Mouse (Mus musculus): Measurements from ENCODE around the gene Gm49368.
A peak's percentile ranks its signal among the peaks of the same experiment; 100 is the strongest.

DNA sequence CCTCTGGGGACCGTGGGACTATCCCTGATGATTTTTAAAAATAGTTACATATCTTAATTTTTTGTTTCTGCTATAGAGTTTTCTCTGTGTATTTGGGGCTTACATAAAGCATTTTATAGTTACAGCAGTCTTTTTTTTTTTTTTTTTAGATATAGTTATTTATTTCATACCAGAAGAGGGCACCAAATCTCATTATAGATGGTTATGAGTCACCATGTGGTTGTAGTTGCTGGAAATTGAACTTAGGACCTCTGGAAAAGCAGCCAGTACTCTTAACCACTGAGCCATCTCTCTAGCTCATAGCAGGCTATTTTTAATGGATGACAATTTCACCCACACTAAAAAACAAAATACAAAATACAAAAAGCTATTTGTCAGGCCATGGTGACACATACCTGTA lies 35.7 kb downstream of the Gm49368 start:
- TF ChIP-seq POLR2A (IDR thresholded peaks at IDR 0.05; ENCODE audit: insufficient read depth, low read depth, low read length): no peak
- TF ChIP-seq CTCF (IDR thresholded peaks at IDR 0.05): peak; percentile 35
- no peak for TF ChIP-seq EP300 (IDR thresholded peaks at IDR 0.05; ENCODE audit: insufficient read depth, low read depth, low read length)
